Mouse (Mus musculus) MN1 (cell line): ENCODE measurements around the gene Kif21a.

ENCODE experiments used
- DNase-seq: peaks from one replicate; pipeline ENCODE4 v3.0.0-alpha.2; 2016; ENCODE audit warnings: low spot score

Gene Kif21a

DNA sequence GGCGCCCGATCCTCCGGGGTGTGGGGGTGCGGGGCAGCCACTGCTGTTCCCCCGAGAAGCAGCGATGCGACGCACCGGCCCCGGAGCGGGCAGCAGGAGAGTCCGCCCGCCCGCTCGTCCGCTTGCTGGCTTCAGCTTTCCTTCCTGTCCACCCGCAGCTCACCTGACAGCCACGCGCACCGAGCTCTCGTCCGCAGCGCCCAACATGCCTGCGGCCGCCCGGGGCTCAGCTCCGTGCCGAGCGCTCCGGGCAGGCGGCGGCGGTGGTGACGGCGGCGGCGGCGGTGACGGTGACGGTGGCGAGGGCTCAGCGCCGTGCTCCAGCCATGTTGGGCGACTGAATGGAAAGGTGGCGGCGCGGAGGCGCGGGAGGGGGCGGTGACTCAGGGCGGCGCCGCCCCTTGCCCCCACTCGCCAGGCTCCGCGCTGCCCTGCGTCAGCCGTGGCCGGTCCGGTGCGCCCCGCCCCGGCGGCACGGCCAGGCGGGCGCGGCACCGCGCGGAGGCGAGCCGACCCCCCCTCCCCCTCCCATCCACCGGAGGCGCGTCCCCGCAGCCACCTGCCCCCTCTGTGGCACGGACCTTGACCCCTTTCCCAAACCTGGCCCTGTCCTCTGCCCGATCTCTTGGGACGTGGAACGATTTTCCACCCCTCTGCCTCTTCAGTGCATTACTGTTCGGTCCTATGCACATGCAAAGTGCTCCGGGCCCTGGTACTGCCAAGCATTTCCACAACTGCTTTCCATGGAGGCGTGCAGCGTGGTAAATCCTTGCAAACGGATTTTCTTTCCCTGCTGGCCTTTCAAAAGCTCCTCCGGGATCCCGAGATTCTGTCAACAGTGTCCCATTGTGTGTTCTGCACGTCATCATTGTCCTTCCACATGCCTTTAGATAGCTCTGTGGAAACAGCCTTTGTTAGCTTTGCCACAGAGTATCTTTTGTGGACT lies at the start of gene Kif21a:
Gene Kif21a, minus strand, starts transcription at position 453 of the 946 bp plus-strand sequence.
- DNase-seq = no peak

DNA sequence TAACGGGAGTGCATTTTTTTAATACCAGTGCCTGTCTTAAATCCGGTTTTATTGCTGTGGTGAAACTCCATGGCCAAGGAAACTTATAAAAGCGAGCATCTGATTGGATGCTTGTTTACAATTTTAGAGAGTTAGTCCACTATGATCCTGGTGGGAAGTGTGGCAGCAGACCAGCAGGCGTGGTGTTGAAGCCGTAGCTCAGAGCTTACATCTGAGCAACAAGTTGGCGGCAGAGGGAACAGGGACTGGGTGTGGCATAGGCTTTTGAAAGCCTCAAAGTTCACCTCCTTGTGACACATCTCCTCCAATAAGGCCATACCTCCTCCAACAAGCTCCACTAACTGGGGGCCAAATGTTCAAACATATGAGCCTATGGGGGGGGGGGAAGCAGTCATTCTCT lies 46.9 kb upstream of the Kif21a start:
- no peak for DNase-seq

DNA sequence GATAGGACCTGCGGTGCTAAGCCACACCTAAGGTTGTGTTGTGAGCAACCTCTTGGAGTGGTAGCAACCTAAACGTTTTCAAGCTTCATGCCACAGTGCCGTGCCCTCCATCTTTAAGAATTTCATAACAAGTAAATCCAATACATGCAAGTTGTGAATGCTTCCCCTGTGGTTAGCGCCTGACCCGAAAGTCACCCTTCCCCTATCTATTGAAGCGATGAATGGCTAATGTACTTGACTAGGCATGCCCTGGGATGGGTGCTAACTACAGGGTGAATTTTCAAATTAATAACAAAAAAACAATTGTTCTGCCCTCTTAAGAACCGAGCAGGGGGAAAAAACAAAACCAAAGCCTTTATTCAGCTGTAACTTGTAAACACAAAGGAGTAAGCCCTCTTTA lies 39.7 kb upstream of the Kif21a start:
- DNase-seq = no peak

DNA sequence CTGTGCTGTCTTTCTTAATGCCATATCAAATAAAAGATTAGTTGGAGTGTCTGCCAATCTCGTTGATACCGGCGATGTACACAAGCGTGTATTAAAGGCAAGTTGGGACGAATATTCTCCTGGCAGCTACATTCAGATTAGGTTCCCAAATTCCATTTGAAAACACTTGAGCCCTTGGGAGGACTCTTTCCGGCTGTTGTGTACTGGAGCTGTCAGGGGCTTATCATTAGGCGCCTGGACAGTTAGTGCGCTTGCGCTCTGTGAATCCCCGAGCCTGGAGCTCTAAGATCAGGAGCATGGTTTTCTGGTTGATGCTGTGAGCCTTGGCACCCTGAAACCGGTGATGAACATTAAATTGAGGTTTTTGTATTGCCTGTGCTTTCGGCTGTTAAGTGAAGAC lies 38.3 kb upstream of the Kif21a start:
- DNase-seq = no peak

DNA sequence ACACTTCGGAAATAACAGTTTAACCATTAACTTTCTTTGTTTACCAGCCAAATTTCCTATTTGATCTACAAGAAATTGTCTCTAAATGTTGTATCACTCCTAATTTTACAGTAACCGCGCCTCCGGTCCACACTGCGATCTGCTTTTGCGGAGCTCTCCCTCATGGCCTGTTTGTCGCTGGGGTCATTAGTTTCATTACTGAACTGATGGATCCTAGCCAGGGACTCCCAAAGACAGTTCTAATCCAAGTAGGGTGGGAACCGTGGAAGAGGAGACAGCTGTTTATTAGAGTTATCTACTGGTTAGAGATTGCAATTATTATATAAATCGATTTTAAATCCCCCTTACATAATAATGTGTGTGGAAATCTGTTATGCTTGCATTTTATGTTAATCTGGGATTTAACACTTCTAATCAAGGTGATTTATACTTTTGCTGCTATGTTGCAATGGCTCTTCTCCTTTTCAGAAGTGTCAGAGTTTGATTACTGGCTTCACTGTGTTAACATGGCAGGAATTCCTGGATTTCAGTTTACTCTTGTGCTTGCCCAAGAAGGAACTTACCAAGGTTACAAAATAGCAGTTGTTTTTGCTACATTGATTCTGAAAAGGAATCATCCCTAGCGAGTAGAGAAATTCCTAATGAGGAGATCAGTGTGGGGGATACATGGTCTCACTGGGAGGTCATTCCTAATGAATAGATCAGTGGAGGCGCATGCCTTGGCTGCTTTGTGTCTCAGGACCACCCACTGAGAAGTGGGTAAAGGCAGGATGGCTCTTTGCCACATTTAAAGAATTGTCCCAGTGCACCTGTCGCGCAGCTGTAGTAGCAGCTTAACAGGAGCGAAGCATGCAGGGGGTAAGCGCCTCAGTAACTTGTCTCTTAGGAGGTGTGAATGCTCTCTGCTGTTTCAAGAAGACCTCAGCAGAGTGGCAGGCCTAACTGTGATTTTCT lies 28.0 kb upstream of the Kif21a start:
- DNase-seq = no peak

DNA sequence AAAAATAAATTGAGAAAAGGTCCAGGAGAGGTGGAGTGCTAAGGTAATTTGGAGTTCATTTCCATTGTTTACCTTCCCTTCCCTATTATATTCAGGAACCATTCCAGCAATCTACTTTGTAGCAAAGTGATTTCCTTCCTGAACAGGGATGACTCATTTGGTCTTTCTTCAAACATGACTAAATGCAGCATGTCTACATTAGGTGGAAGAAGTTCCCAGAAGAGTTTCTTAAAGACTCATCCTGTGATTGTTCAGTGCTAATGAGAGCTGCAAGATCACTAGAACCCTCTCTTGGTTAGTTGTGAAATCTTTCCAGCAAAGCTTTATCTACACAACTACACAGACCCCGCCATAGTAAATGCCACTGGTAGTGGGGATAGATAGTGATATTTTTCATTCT lies 22.7 kb upstream of the Kif21a start:
- no peak for DNase-seq

DNA sequence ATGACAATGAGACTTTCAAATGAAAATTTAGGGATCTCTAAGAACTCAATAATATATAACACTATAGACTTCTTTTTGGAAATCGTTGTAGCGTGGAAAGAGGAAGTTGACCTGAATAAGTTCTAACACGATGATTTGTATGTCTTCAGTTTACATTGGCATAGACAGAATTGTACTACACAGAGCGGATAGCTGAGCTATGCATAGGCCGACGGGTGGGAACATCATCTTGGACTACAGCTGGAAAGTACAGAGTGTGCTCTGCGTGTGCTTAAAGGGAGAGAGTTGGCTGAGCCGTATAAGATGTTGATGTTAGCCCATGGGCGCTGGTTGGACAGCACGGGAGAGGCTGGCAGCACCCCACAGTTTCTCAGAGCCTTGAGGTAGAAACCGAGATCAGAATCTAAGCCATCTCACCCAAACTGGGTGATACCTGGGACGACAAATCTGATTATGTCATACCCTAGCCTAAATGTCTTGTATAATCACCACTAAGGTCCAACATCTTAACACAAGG lies 14.6 kb upstream of the Kif21a start:
- no peak for DNase-seq

DNA sequence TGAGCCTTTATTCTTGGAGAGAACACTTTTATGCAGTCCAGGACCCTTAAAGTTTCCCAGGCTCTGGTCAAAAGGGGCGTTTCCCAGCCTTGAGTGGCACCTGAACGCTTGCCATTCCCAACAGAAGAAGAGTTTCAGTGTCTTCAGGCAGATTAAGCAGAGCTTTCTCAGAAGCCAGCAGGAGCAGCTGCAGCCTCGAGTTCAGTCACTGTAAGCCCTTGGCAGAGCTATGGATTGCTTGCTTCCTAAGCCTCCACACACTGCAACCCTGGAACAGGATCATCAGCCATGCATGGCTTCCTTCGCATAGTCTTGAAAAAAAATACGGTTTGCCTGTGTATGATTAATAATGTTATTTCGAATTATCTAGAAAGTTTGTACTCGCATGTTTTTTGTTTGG lies 14.1 kb upstream of the Kif21a start:
- no peak for DNase-seq

DNA sequence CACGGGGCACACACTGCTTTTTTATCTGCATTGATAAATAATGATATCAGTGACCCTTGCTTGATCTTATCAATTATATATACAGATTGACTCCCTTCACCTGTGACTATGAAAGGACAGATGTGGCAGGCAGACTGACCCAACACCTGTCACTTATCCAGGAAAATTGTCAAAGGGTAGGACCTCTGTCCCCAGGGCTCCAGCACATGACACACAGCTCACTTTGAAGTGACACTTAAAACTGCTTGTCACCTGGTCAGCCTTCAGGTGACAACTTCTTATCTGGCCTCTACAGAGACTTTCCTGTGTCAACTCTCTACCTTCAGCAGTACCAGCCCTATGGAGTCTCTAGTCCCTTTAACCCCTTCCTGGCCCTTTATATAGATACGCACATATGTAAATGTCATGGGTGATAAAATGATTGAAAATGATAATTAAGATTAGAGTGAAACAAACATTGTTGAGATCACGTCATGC lies 7.2 kb upstream of the Kif21a start:
- DNase-seq = no peak

DNA sequence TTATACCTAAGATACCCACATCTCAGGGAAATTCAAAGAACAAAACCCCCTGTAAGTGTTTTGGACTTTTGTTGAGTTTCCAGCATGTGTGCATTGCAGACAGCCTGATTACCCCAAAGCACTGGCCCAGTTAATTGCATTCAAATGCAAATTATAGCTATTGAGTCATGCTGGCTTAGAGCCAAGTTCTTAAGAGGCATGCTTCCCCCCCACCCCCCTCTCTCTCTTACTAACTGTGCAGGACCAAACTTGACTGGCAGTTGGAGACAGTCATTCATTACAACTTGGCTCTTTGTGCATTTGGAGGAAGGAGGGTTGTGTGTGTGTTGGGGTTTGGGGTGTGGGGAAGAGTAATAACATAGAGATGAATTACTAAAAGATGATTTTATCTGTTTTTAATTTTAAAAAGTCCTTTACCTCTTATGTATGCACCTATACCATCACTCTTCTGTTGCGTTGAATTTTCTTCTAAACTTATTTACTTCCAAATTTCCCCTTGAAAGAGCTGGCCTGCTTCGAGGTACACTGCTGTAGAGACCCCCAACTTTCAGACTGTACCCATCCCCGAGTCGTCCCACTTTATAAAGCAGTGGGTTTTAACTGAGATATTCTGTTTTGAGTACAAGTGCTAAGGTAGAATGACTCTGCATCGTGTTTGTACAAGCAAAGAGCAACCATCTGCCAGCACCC lies 6.6 kb upstream of the Kif21a start:
- peak; percentile 11 for DNase-seq

DNA sequence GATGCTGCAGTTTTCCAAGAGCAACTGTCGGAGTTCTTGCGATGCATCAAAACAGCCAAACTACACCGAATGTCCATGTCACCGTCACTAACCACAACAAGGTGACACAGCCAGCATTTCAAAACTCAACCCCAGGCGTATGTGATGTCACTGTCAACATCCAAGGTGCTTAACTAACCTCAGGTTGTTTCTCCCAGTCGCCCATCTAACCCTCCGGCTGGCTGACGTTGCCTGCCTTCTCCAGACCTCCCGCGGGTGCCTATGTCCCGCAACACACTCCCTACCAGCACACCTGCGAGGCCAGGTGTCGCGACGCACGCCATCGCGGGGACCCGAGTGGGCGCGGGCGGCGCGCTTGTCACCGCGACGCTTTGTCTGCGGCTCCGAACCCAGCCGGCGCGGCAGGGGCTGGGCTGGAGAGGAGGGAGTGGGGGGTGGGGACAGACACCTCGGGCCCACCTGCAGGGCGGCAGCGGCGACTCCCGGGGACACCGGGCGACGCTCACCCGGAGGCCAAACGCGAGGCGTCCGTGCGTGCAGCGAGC lies 725 bp downstream of the Kif21a start:
- DNase-seq = no peak

DNA sequence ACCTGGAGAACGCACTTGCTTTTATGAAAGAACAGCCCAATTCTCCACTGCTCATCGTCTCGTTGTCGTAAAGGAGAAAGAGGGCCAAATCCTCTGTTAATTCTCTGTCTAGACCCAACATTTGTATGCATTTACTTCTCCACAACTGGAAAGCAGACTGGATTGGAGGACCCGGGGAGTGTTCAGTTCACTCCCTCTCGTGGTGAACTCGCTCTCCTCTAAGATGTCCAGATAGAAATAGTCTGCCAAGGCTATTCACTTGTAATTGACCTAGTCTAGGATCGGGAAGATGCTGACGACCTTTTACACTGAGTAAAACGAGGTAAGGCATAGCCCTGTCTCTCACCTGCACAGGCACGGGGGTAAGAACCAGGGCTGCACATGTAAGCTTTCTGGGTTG lies 2.1 kb downstream of the Kif21a start:
- DNase-seq = no peak

DNA sequence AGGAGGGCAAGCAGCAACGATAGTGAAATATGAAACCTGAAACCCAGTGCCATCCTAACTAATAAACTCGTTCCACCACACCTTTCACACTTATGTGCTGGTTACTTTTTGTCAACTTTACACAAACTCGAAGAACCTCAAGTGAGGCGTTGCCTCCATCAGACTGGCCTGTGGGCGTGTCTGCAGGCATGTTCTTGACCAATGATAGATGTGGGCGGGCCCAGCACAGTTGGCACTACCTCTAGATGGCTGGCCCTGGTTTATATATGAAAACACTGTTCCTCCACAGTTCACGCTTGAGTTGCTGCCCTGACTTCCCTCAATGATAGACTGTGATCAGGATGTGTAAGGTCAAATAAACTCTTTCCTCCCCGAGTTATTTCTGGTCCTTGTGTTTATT lies 3.2 kb downstream of the Kif21a start:
- DNase-seq = no peak

DNA sequence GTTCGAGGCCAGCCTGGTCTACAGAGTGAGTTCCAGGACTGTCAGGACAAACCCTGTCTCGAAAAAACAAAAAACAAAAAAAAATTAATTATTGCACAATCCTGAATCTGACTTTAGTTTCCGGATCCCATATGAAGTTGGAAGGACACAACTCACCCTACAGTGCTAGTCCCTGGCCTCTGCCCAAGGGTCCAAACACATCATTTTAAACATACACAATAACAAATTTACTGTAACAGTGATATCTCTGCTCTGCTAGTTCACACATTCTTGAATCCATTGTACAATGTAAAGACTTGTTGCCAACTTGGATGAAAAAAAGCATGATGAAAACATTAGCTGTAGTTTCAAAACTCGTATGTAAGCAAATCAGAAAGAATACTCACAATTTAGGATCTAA lies 6.5 kb downstream of the Kif21a start:
- no peak for DNase-seq

DNA sequence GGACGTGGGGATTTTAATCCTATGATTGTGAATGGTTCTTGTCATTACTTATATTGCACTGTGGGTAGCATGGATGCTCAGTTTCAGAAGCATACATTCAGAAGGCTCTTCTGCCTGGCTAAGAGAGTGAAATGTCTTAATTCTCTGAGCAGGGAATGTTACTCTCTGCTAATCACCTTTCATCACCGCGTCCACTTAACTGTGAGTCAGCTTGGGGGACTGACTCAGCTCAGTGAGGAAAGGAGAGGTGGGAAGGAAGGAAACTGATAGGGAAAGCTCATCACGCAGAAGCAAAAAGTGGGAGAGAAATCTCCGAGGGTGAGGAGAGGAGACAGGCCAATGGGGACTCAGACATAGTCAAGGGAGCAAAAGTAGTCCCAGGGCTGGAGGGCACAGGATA lies 10.9 kb downstream of the Kif21a start:
- DNase-seq = no peak

DNA sequence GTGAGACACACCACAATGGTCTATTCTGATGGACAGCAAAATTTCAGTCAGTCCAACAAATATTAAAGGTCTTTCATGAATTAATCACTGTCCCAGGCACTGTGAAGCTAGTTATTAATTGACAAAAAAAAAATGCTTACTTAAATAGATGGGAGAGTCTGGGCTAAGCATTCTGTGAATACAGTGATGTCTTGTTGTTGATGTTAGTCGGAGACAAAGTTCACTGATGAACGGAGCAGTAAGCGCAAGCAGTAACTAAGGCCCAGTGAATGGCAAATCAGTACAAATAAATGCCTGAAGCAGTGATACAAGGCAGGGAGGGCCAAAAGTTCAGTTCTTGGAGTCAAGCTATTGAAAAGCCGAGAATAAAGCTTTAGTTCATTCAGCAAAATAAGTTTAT lies 15.7 kb downstream of the Kif21a start:
- DNase-seq = no peak

DNA sequence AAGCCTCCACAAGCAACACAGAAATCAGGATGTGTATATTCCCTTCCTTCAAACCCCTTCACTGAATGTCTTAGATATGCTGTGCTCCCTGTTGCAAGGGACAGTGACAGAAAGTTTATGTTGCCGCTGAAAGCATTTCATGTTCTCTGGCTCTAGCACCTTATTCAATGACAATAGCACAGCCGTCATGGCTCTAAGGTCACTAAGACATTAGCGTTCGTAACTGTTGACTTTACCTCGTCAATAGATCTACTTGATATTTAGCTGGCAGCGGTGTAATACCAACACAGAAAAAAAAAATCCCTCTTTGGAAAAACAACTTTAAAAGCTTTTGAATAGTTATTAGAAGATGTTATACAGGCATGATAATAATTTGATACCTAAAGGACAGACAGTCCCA lies 16.2 kb downstream of the Kif21a start:
- no peak for DNase-seq

DNA sequence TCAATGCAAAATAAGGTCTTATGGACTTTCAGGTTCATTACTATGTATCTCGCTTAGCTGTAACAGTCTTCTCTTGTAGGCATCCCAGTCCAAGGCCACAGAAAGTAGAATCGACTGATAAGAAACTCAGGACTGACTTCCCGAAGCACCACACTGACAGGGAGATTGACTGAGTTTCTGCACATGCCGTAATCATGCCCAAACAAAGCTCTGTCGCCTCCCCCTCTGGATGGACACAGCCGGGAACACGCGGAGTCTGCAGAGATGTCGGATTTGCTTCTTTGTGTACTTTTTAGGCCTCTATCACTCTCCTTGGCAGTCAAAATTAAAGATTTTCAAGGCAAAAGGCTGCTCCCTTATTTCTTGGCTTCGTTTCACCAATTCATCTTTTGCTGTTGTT lies 20.8 kb downstream of the Kif21a start:
- no peak for DNase-seq

DNA sequence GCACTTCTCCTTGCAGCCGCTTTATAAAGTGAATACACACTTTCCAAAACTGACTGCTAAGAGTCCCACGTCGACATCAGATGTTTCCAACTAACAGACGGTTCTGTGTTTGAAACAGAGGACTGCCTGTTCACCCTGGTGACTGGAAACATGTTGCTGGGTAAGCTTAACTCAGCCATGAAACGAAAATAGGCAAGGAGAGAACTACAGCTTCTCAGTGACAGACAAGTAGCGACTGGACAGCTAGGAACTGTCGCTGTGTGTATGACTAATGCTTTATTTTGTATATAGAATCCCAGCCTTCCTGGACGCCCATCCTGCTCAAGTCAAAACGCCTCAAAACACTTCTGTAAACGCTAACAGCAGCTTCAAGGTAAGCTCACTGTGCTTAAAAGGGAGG lies 21.3 kb downstream of the Kif21a start:
- DNase-seq = no peak

DNA sequence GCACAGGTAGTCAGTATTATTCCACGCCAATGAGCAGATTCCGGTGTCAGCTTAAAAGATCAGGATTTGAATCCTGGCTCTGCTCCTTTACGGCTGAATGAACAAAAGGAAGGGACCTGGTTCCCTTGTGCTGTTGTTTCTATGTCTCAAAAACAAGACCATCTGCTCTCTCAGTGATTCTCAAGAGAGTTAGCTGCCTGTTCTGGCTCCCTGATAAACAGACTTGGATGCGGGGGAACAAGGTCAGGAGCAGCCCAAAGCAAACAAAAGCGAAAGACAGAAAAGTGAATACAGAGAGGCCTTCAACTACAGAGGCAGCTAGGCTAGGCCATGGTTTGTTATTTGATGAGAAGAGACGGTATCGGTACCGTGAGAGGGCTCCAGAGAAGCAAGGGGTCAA lies 27.5 kb downstream of the Kif21a start:
- no peak for DNase-seq

DNA sequence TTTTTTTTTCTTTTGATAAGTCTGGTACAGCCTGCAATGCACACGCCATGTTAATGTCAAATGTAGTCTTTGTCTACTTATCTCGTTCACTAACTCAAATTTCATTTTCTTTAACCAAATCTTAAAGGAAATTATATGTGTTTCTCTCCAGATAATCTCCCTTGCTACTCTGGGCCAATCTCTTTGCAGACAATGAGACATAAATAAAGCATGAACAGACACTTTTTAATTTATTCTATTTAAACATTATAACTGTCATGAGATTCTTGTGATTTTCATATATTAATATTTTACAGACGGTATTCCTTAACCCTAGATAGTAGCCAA lies 30.9 kb downstream of the Kif21a start:
- DNase-seq = no peak
